Mouse (Mus musculus): Measurements from ENCODE around the gene Sf3b2.

DNA sequence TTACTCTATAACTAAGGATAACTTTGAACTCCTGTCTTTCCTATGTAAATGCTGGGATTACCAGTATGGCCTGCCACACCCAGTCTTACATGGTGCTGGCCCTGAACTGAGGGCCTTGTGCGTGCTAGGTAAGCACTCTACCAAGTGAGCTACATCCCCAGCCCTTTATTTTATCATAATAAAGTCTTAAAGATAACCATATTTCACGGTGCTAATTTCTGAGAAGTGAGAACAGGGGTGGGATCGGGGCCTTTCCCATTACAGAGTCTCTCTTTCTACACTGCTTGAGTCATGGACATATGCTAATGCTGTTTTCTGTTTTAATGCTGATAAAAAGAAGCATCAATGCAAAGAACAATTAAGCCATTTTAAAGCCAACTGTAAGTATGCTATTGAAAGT lies 26.4 kb downstream of the Sf3b2 start:
- TF ChIP-seq CTCF (IDR thresholded peaks at IDR 0.05; ENCODE audit: extremely low read depth, insufficient read depth, low read length) (no peak), POLR2A (IDR thresholded peaks at IDR 0.05; ENCODE audit: extremely low read depth, insufficient read depth, low read length) (no peak)
